Mouse (Mus musculus) adrenal gland, adult (tissue): ENCODE data around the gene Rp9.
"Not testable (repeated sequence)": the region's sequence is repeated elsewhere in the genome, so short reads cannot be mapped to it uniquely, and the experiment has no call there.

Experiments
- DNase-seq, 2 experiments: peaks; one replicate each; pipeline ENCODE4 v3.0.0; 2022 to 2023; ENCODE audit warnings: low spot score in 1 of 2; ENCODE audit not compliant: inconsistent age in 2 of 2

Rp9 gene

DNA sequence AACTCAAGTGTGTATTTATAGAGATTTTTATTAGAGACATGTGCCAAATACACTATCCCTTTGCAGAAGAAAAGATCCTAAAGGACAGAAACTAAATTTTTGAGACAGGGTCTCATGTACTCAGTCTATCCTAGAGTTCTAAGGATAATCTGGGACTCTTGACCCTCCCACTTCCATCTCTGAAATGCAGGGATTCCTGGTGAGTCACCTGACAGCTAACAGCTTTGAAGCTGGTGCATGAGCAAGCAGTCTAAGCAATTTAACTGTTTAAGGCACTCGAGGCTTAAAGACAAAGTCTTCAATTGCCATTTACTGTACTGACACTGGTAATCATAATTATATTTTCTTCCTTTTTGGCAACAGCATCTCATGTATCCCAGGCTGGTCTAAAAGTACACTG is 47.0 kb downstream of the Rp9 start:
- DNase-seq = peak in 1 of 2 experiments; percentile 54

DNA sequence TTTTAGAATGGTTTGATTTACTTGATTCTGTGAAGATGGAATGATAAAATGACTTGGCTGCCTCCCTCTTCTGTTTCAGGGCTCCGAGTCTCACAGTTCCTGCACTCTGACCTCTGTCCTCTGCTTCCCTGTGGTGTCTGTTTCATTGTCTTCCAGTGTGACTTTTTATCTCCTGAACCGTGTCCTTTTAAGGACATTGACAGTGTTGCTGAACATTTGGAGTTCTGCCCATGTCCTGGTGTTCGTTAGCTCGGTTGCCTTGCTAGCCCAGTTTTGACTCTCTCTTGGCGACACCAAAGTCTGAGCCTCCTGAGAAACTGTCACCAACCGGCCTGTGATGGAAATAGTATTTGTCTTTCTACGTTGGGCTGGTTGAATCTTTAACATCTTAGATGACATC is 49.1 kb downstream of the Rp9 start:
- no peak for DNase-seq

DNA sequence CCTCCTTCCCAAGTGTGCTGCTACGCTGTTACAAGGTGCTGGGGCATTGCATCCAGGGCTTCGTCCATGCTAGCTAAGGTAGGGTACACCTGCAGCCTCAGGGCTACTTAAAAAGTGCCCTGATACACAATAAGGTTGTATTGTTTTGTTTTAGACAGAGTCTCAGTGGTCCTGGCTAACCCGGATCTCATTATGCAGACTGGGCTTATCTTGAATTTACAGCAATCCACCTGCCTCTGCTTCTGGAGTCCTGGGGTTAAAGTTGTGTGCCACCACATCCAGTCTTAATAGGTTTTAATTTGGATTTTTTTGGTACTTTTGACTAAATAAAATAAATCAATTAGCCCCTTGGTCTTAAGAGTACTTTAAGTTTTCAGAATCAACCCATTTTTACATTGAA is 49.7 kb downstream of the Rp9 start:
- DNase-seq = no peak

DNA sequence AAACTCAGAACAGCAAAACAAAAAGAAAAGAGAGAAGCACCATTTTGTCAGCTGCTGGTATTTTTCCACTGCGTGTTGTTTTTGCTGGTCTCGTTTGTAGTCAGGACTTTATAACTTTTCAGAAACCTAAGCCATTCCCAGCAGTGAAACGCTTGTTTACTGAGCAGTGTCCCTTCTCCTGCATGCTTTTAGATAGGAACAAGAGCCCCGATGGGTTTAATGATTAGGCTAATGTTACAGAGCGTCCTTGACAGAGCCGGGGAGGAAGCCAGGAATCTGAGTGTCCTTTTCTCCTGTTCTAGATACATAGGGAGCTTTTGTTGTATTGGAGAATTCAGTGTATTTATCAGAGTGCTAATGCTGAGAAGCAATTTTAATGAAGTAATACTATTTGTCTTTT is 52.0 kb downstream of the Rp9 start:
- DNase-seq = peak; percentile 51 to 72

DNA sequence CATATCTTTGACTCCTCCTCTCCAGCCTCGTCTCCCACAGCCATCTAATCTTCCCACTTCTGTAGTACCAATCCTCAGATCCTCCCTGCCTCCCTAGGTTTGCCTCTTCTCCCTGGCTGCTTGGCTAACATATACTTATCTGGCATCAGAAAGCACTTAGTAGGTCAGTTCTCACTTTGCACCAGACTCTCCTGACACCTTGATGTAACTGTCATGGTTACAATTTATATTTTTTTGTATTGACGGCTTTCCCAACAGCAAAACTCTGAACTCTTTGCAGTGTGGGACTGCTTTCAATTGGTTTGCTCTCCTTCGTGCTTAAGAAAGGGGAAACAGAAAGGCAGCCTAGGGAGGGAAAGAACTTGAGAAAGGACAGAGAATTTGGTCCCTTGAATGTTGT is 53.4 kb downstream of the Rp9 start:
- no peak for DNase-seq

DNA sequence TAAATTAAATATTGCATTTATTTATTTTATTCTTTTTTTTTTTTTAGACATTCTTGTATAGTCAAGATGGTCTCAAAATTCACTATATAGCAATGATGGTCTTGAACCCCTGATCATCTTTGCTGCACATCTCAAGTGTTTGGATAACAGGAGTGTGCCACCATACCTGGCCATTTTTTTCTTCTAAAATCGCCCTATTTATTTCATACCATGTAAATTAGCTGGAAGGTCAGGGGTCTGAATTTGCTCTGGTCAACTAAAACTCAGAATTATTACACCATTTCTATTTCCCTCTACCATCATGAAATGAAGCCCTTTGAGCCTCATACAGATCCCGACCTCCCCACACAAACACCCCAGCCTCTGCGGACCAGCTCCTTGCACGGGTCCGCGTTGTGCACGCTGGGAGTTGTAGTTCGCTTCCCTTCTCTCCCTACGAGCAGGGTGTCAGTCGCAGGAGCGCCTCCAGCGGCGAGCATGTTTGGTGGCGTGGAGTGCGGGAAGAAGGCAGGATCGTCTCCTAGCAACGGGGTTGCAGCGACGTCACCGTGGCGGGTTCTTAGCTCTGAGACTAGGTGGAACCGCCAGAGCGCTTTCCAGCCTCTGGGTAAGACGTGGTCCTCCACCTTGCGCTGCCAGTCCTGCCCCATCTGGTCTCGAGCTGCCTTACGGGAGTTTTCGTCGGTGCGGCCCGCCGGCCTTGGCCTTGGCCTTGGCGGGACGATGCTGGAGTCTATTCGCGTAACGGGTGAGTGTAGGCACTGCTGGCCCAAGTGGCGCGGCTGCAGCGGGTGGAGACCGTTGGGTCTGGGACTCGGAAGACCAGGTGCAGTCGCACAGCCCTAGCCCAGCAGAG is 58.3 kb downstream of the Rp9 start, which contains the start of gene 9530077C05Rik:
Gene 9530077C05Rik, plus strand, starts transcription at position 512 of the 856 bp plus-strand sequence.
- peak; percentile 96 to 98 for DNase-seq

DNA sequence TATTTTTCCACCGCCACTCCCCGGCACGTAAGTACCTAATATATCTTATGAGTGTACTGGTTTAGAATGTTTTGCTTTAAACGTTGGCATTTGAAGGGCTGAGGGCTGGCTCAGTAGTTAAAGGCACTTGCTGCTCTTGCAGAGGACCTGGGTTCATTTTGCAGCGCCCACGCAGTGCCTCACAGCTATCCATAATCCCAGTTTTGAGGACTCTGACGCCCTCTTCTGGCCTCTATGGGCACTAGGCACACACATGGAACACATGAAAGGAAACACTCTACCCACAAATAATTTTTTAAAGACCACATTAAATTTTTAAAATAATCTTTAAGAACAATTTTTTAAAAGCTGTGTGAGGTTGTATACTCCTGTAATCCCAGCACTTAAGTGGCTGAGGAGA is 60.0 kb downstream of the Rp9 start:
- DNase-seq = no peak

DNA sequence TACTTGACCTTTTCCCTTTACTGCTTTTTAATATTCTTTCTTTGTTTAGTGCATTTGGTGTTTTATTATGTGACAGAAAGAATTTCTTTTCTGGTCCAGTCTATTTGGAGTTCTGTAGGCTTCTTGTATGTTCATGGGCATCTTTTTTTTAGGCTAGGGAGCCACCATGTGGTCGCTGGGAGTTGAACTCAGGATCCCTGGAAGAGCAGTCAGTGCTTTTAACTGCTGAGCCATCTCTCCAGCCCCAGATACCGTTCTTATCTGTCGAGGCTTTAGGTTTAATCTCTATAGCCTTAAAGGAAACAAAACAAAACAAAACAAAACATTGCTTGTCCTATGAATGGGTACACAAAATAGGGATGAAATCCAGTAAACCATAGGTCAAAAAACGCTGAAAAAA is 61.2 kb downstream of the Rp9 start:
- peak in 1 of 2 experiments; percentile 51 for DNase-seq

DNA sequence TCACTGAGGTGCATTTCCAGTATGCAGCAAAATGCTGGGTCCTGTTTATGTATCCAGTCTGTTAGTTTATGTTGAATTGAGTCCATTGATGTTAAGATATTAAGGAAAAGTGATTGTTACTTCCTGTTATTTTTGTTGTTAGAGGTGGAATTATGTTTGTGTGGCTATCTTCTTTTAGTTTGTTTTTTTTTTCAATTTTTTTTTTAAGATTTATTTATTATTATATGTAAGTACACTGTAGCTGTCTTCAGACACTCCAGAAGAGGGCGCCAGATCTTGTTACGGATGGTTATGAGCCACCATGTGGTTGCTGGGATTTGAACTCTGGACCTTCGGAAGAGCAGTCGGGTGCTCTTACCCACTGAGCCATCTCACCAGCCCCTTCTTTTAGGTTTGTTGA is 61.9 kb downstream of the Rp9 start:
- not testable (repeated sequence) for DNase-seq

DNA sequence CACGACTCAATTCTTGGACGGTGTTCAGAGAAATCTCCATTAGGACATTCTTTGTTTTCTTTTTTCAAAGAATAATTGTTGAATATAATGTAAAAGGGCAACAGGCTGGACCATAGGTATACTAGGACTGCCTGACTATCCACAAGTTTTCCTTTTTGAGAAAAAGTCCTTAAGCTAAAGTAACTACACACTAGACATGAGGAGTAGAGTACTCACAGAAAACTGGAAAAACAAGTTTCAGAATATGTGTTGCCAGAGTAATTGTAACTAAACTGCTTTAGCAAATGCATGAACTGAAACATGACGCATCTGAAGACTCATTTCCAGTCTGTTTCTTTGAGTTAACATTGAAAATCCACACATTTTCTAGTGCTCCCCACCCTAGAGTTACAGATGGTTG is 64.1 kb downstream of the Rp9 start:
- DNase-seq = no peak

DNA sequence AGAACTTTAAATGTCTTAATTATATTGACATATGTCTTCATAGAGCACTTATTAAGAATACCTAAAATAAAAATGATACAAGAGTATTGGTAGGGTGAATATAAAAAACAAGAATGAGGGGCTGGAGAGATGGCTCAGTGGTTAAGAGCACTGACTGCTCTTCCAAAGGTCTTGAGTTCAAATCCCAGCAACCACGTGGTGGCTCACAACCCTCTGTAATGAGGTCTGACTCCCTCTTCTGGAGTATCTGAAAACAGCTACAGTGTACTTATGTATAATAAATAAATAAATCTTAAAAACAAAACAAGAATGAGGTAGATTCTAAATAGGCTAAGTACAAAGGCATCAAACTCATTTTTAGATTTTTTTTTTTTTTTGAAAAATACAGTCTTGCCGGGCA is 66.0 kb downstream of the Rp9 start:
- DNase-seq = not testable (repeated sequence)

DNA sequence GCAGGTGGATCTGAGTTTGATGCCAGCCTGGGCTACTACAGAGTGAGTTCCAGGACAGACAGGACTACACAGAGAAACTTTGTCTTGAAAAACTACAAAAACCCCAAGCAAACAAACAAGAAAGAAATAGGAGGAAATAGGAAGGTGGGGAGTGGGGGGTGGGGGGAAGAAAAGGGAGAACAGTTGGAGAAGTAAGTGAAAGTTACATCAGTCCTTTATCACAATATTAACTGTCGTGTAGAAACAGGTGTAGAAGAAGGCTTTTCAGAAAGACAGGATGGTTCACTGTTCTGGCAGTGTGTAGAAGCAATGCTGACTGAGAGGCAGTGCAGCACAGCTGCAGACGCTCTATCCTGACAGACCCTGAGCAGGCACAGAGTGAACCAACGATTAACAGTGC is 66.6 kb downstream of the Rp9 start:
- DNase-seq = peak in 1 of 2 experiments; percentile 41

DNA sequence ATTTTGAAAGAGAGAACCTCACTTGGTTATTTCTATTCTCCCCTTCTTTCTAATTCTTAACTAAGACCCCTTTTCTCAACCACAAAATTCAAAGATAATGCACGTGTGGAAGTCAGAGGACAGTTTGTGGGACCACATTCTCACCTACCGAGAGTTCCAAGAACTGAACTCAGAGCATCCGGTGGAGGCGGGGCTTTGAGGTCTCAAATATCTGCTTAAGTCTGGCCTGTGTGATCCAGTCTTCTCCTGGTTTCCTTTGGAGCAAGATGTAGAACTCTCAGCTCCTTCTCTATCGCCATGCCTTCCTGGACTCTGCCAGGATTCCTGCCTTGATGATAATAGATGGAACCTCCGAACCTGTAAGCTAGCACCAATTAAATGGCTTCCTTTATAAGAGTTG is 67.5 kb downstream of the Rp9 start:
- no peak for DNase-seq

DNA sequence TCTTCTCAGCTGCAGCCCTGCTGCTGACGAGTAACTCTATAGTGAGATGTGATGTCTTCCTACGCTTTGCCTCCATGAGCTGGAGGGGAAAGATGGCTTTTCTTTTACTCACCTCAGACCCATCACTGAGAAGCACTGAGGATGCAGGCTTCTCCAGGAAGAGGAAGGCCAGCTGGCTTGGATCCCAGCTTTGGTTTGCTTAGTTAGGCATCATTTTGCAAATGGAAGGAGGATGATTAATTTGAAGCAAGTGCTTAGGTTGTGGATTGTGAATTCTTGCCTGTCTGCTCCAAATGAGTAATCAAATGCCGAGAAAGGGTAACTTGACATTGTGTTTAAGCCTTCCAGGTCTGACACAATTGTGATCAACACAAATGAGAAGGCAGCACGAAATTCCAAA is 70.5 kb downstream of the Rp9 start:
- DNase-seq = no peak

DNA sequence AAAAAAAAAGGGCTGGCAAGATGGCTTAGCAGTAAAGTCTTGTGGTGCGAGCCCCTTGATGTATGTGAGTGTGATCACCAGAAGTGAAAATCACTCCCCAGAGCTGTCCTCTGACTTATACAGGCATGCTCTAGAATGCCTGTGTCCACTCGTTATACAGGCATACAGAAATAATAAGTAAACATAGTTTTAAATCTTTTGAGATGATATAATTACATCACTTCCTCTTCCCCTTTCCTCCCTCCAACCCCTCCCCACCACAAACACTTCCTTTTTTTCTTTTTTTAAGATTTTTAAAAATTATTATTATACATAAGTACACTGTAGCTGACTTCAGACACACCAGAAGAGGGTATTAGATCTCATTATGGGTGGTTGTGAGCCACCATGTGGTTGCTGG is 74.8 kb downstream of the Rp9 start:
- DNase-seq = no peak

DNA sequence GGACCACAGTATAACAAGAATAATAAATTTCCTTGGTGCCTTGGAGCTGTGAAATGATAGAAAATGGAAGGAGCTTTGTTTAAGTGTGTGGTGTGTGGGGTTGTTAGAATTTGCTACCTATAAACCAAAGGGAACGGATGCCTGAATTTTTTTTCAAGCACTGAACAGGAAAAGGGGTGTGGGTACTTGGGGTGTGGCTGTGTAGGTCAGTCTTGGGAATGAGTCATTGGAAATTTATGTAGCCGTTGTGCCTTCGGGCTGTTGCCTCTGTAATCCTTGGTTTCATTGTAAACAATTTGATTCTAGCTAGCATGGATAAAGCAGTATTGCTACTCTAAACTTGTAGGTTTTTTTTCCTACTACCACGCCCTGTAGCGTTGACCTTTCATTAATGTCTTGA is 79.2 kb downstream of the Rp9 start:
- no peak for DNase-seq

DNA sequence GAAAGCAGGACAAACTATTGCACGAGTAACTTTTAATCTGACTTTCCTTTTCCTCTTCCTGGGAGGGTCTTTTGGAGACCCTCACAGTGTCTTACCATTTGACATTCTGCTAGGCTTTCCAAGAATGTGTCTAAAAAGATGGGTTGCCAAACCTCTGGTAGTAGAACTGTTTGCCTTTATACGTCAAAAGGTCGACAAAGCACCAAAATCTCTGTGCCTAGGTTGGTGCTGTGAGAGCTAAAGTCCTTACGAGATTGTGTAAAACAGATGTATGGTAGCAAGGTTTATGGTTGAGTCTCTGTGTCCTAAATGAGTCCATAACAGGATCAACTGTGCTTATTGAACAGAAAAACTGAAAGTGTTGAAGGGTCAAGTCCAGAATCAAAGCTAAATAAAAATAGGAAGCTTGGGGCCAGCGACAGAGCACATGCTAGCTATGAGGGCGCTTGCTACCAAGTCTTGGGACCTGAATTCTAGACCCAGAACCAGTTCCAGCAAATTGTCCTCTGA is 79.8 kb downstream of the Rp9 start:
- no peak for DNase-seq

DNA sequence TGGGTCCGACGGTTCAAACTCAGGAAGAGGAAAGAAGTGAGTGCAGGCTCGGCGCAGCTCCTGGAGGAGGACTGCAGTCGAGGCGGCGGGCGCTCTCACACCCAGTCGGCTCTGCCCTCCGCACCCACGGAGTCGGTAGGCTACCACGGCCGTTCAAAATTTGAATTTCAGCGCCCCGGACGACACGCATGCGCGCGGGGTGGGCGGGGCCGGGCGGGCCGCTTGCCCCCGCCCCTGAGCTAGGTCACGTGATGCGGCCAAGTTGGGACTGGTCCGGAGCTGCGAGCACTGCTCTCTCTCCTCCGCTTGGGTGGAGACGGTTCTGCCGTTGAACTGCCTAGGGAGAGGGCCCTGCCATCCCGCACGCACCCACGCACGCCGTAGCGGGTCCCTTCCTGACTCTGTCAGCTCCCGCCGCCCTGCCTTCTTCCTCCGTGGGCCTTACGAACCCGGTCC is 80.5 kb downstream of the Rp9 start, which contains the start of gene Anln:
Gene Anln, minus strand, starts transcription at position 168 of the 456 bp plus-strand sequence.
- DNase-seq = peak; percentile 92 to 98

DNA sequence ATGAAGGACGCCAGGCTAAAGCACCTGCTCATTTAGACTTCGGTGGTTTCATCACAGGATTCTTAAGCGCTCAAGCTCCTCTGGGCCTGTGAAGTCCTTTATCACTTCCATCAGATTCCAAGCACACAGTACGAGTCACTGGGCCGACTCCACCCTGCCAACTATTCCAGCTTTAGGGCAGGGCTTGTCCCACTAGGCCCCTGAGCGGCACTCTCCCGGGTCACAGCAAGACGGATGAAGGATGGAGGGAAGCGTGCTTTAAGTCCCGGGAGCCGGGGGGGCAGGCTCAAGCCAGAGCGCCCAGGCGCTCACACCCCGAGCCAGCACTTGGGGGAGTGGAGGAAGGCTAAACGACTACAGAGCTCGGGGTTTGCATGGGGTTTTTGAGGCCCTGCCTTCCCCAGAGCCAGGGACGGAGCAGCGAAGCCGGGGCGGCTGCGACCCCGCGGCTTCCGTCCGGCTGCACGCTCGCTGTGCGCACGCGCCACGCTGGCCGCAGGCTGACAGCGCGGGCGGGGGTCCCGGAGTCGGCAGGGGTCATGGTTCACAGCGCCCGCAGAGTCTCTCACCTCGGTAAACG is 81.1 kb downstream of the Rp9 start:
- DNase-seq = peak in 1 of 2 experiments; percentile 49

DNA sequence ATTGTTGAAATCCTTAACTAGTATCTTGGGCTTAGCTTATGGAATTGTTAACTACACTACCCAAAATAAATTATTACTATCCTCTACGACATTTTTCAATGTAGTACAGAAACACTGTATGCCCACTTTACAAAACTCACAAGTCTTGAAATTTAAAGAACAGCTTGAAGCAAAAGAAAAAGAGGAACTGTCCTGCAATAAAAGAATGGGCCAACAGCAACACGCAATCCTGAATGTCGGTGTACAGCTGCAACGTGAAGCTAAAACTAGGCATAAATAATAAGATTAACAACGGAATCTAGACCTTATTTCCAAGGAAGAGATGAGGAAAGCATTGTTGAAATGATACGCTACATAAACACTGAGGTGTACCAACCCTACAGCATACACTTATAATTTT is 81.6 kb downstream of the Rp9 start:
- DNase-seq = no peak

DNA sequence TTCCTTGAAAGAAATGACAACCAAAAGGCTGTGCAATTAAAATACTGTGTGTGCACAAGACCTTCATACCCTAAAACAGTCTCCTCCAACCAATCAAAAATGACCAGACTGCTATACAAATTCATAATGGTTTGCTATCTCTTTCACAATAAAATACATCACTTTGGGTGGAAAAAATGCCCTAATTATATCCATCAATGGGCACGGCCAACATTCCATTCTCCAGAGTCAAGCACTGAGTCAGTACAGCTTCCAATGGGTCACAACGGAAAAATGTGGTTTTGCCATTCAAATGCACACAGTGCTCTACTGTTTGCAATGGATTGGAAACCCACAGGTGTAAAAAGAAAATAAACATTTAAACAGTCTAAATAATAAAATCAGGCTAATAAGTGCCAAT is 83.7 kb downstream of the Rp9 start:
- peak in 1 of 2 experiments; percentile 38 for DNase-seq

DNA sequence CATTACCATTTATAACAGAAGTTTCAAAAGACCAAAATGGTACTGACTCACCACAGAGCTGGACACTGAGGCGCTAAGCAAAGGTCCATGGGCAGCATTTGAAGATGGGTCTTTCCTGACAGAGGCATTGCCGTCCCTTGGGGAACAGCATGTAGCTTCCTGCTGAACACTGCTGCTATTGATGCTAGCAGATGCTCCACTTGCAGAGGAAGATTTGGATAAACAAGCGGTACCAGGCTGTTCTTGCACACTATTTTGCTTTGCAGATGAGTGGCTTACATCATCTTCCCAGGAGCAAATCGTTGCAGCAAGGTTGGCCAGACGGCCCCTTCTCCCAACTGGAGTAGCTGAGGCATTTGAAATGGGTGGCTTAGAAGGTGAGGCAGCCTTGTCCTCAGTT is 93.5 kb downstream of the Rp9 start:
- DNase-seq = no peak
